Comparison of ENCODE assay signal across 10 mouse cellular contexts in genomic region chr7:79300432-79301151, GRCm38 (mm10). TPM values are rescaled to one million over a fixed set of nuclear protein-coding genes. Genes with fewer than 3 reads are reported as not detected.
DNase-seq lines count a peak whose midpoint lies in the region; ATAC-seq lines count a peak whose summit lies in the region.
"Had no signal": no experiment of that assay in that cellular context is flagged by ENCODE, and none has a peak within 500 bp of the region (broad histone marks: within the 10 kb centered on the region; RNA-seq: fewer than 3 reads in every experiment).

No protein-coding gene starts in this region.

- peaks cover 64% of the 10 kb centered on the region for H3K36me3 ChIP-seq in hindbrain, embryonic 10.5 days
- peaks cover 30% of the 10 kb centered on the region for H3K36me3 ChIP-seq in hindbrain, embryonic 12.5 days
- H3K36me3 ChIP-seq in forebrain, embryonic 15.5 days = peaks cover 24% of the 10 kb centered on the region
- peaks cover 48% of the 10 kb centered on the region for H3K36me3 ChIP-seq in midbrain, embryonic 10.5 days

- no peak for ATAC-seq in hindbrain, embryonic 12.5 days (ENCODE audit: low FRiP score)
- ATAC-seq in forebrain, embryonic 15.5 days (replicated peaks) = no peak; the same call in 1 of the 2 replicates
- no peak for ATAC-seq in erythroblast, adult 5-6 weeks (replicated peaks; ENCODE audit: low FRiP score, poor library complexity, severe bottlenecking)

- H3K4me1 ChIP-seq in hindbrain, embryonic 10.5 days (replicated peaks) = peaks cover 20% of the 10 kb centered on the region
- H3K4me1 ChIP-seq in hindbrain, embryonic 12.5 days = peaks cover 17% of the 10 kb centered on the region; the same call in 1 of the 2 replicates
- H3K4me1 ChIP-seq in forebrain, embryonic 15.5 days = peaks cover 8% of the 10 kb centered on the region
- peaks cover 36% of the 10 kb centered on the region for H3K4me1 ChIP-seq in midbrain, embryonic 10.5 days

- peak overlapping the region; percentile 17; the same call in 1 of the 2 replicates for H3K27ac ChIP-seq in hindbrain, embryonic 10.5 days
- H3K27ac ChIP-seq in hindbrain, embryonic 12.5 days = no peak overlapping the region
- peak overlapping the region; percentile 46 for H3K27ac ChIP-seq in forebrain, embryonic 15.5 days (replicated peaks)
- 0 out of 2 replicates have a peak overlapping the region, but pooled peaks have one; percentile 29 for H3K27ac ChIP-seq in midbrain, embryonic 10.5 days (replicated peaks)

- H3K4me2 ChIP-seq in hindbrain, embryonic 12.5 days (replicated peaks) = no peak overlapping the region
- H3K4me2 ChIP-seq in forebrain, embryonic 15.5 days (replicated peaks) = no peak overlapping the region

- no peaks in the 10 kb centered on the region for H3K27me3 ChIP-seq in hindbrain, embryonic 10.5 days (ENCODE audit: insufficient read depth, poor library complexity, severe bottlenecking)
- no peaks in the 10 kb centered on the region for H3K27me3 ChIP-seq in hindbrain, embryonic 12.5 days
- H3K27me3 ChIP-seq in forebrain, embryonic 15.5 days = no peaks in the 10 kb centered on the region
- H3K27me3 ChIP-seq in midbrain, embryonic 10.5 days (ENCODE audit: low read depth, poor library complexity, severe bottlenecking) = peaks cover 23% of the 10 kb centered on the region

- no peak overlapping the region for H3K4me3 ChIP-seq in hindbrain, embryonic 10.5 days
- H3K4me3 ChIP-seq in hindbrain, embryonic 12.5 days = no peak overlapping the region
- no peak overlapping the region for H3K4me3 ChIP-seq in forebrain, embryonic 15.5 days
- H3K4me3 ChIP-seq in midbrain, embryonic 10.5 days = no peak overlapping the region

- no peak for DNase-seq in hindbrain, embryonic 10.5 days (ENCODE audit: low spot score)
- peak; percentile 44 to 57 for DNase-seq in CD8-positive naive resting alpha-beta T cell, adult 2 months (ENCODE audit: low read depth in 2 of 2, low spot score in 2 of 2)
- no peak for DNase-seq in midbrain, embryonic 10.5 days (ENCODE audit: low spot score)
- DNase-seq in adrenal gland, postnatal 4 days (ENCODE audit: low spot score in 2 of 2) = no peak
- DNase-seq in ovary, postnatal 10 days (ENCODE audit: low spot score) = no peak
- DNase-seq: cerebellum, adult 9-10 months had no signal

- H3K9ac ChIP-seq in hindbrain, embryonic 12.5 days = no peak overlapping the region
- H3K9ac ChIP-seq in forebrain, embryonic 15.5 days (replicated peaks) = no peak overlapping the region

- H3K9me3 ChIP-seq in hindbrain, embryonic 10.5 days = no peaks in the 10 kb centered on the region
- H3K9me3 ChIP-seq in hindbrain, embryonic 12.5 days (replicated peaks) = no peaks in the 10 kb centered on the region
- H3K9me3 ChIP-seq in forebrain, embryonic 15.5 days = no peaks in the 10 kb centered on the region
- no peaks in the 10 kb centered on the region for H3K9me3 ChIP-seq in midbrain, embryonic 10.5 days (replicated peaks)
- H3K9me3 ChIP-seq: G1E had no signal

- 74% methylated on average over 13 of the region's 13 CpGs for WGBS in hindbrain, embryonic 10.5 days
- 63% methylated on average over 13 of the region's 13 CpGs for WGBS in hindbrain, embryonic 12.5 days
- 61% methylated on average over 13 of the region's 13 CpGs for WGBS in forebrain, embryonic 15.5 days
- WGBS in midbrain, embryonic 10.5 days = 69% methylated on average over 13 of the region's 13 CpGs

RNA-seq across cellular contexts. Expression of gene Abhd2, which starts 27.6 kb away (rescaled TPM):
- 8.0 and 10.1 TPM in 2 replicates for polyA plus RNA-seq in hindbrain, embryonic 10.5 days (2016; fragmentation: Nextera tagmentation; extraction: Ambion mirVana)
- 14.3 and 17.7 TPM in 2 replicates for polyA plus RNA-seq in hindbrain, embryonic 12.5 days (2016; fragmentation: Nextera tagmentation; extraction: Ambion mirVana)
- polyA plus RNA-seq in forebrain, embryonic 15.5 days (2015; fragmentation: Nextera tagmentation; extraction: Ambion mirVana) = 23.1 and 24.0 TPM in 2 replicates
- 6.8 and 8.7 TPM in 2 replicates for polyA plus RNA-seq in midbrain, embryonic 10.5 days (2016; fragmentation: Nextera tagmentation; extraction: Ambion mirVana)
- 19.0 and 19.6 TPM in 2 replicates for total RNA-seq in erythroblast, adult 5-6 weeks (2015; ENCODE audit: low replicate concordance)
- total RNA-seq in erythroblast, adult 5-6 weeks (2017; ENCODE audit: low replicate concordance) = 12.1 and 14.9 TPM in 2 replicates
- total RNA-seq in adrenal gland, postnatal 4 days (2021) = 100 to 1,000 TPM; 382 to 406 TPM

Comparison
In these comparisons a context has a peak if more than half of its experiments do, and no peak if none do; other contexts are left out.
1. DNase-seq: peak in CD8-positive naive resting alpha-beta T cell, adult 2 months (2 of 2); none in hindbrain, embryonic 10.5 days (single experiment), midbrain, embryonic 10.5 days (single experiment), adrenal gland, postnatal 4 days (0 of 2) and ovary, postnatal 10 days (single experiment).